Mouse (Mus musculus) urinary bladder, postnatal 4 days (tissue): ENCODE results near the gene Mfsd2b.

Experiments used
- DNase-seq, 2 experiments: peaks; one replicate each; pipeline ENCODE4 v3.0.0; 2021 to 2022; ENCODE audit warnings: low spot score in 2 of 2

The Mfsd2b gene

DNA sequence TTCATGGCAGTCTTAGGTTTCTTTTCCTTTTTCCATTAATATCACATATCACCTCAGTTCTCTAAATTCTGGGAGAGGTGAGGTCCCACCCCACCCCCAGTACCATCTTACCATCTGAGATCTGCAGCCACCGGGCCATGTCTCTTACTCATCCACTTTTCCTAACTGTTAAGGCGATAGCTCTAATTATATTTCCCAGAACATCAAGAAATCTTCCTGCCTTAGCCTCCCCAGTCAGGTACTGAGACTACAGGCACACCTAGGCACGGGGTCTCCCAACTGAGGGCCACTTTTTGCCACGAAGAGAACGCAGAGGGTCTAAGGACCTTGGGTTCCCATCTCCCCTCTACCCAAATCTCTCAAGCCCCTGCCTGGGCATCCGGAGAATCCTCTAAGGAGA is 628 bp downstream of the Mfsd2b start:
- no peak for DNase-seq

- DNase-seq = no peak
These were observed 1.1 kb downstream of the Mfsd2b start for GRCm38 (mm10) chr12:4872983-4873477.

GRCm38 (mm10) chr12:4872273-4872672 is 1.9 kb downstream of the Mfsd2b start:
- DNase-seq = no peak

DNA sequence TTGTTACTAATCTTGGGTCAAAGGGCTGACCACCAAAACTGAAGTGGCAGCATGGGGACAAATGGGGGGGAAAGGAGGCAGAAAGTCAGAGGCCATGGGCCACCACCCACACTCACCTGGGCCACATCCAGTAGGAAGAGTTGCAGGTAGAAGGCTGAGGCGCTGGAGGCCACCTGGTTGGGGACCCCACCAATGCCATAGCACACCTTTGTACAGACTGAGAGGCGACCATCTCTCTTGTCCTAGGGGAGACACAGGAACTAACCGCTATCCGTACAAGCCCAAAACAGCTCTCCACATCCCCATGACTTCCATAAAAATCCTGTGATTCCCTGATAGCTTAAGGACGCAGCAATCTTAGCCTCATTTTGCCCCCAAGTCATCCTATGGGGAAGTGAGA is 2.9 kb downstream of the Mfsd2b start:
- DNase-seq = no peak

- DNase-seq = no peak
These were observed 5.2 kb downstream of the Mfsd2b start for GRCm38 (mm10) chr12:4868924-4869323.

DNA sequence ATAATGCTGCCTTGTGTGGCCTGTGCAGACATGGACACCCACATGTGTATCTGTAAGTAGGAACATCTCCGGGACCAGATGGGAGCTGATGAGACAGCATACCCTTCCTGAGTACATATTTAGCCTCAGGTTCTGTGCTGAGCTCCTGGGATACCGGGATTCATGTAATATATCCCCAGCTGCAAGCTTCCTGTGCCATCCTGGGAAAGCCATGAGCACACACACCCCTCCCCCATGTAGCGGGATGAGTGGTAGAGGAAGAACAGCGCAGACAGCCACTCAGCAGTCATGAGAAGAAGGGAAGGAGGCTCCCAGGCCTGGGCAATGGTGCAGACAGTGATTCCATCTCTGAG is 9.8 kb downstream of the Mfsd2b start:
- no peak for DNase-seq

- DNase-seq = no peak
These were observed 10.4 kb downstream of the Mfsd2b start for GRCm38 (mm10) chr12:4863654-4864337.

- DNase-seq = no peak
These were observed 11.5 kb downstream of the Mfsd2b start for GRCm38 (mm10) chr12:4862672-4863071.

- DNase-seq = no peak
These were observed 14.8 kb downstream of the Mfsd2b start for GRCm38 (mm10) chr12:4859241-4859914.

DNA sequence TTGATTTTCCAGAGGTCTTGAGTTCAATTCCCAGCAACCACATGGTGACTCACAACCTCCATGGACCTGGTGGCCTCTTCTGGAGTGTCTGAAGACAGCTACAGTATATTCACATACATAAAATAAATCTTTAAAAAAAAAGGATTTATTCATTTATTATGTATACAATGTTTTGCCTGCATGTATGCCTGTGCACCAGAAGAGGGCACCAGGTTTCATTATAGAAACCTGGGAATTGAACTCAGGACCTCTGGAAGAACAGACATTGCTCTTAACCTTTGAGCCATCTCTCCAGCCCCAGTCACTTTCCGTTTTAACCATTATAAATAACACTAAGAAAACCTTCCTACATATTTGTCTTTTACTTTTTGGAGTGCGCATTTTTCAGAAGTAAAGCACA is 17.3 kb downstream of the Mfsd2b start:
- DNase-seq = no peak

GRCm38 (mm10) chr12:4856160-4856559 is 18.0 kb downstream of the Mfsd2b start:
- DNase-seq = no peak

- DNase-seq = no peak
These were observed 30.4 kb downstream of the Mfsd2b start for GRCm38 (mm10) chr12:4843741-4844140.

DNA sequence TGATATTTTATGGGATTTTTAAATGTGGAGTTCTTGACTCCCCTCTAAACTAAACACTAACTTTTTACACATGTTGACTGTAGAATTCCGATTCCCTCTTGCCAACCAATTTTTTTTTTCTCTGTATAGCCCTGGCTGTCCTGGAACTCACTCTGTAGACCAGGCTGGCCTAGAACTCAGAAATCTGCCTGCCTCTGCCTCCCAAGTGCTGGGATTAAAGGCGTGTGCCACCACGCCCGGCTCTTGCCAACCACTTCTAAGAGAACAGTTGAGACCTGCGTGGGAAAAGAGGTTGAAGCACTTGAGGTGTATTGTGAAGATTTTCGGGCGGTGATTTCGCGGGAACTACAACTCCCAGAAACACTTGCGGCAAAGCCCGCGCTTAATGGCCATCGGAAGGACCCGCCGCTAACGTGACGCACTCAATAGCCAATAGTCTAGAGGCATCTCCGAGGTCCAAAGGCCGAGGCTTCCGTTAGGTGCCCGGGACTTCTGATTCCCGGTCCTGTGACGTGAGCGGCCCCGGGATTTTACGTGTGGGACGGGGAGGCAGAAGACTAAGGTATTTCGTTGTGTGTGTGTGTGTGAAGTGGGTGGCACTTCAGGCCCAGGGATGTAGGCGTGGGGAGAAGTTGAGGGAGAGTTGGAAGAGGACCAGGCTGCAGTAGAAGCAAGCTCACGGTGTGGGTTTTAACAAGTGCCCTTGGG is 31.1 kb downstream of the Mfsd2b start, which contains the start of gene Wdcp:
TSS of gene Wdcp (plus strand) at position 414 of the 708 bp plus-strand sequence.
- DNase-seq = peak; percentile 82 to 85

DNA sequence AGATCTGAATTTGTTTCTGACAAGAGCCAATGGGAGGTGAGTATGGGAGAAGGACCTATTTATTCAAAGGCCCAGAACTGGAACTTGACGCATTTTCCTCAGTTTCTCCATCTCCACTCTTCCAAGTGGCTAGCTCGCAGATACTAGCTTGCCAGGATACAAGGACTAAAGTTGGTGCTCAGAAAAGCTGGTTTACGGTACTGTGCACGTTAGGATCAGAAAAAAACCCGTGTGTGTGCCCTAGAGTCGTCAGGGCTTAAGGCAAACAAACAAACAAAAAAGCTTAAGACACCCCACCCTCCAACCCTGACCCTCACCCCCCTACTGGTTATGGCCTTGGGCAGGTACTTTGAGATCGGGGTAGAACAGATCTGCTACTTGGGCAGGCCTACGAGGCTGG is 31.7 kb downstream of the Mfsd2b start:
- DNase-seq = no peak

DNA sequence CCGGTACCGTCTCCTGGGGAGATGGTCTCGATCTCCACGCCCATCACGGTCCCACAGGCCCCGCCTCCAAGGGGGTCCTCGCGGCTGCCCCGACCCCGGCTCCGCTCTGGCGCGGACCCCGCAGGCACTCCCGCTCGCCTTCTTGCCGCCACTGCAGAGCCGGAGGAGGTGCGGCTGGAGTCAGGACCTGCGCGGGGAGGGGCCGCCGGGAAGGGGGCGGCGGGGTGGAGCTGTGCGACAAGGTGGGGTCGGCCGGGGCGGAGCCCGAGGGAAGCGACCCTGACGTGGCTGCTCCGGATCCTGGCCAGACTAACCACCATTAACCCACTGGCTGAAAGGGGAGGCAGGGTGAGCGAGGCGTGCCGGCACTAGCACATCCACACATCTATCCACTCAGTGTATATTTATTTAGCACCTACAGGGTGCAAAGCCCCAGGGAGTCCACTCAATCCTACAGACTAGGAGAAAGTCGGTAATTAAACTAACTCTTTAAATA is 32.7 kb downstream of the Mfsd2b start, which contains the start of gene Fkbp1b:
TSS of gene Fkbp1b (minus strand) at position 200 of the 496 bp plus-strand sequence.
- DNase-seq = peak in 1 of 2 experiments; percentile 41

DNA sequence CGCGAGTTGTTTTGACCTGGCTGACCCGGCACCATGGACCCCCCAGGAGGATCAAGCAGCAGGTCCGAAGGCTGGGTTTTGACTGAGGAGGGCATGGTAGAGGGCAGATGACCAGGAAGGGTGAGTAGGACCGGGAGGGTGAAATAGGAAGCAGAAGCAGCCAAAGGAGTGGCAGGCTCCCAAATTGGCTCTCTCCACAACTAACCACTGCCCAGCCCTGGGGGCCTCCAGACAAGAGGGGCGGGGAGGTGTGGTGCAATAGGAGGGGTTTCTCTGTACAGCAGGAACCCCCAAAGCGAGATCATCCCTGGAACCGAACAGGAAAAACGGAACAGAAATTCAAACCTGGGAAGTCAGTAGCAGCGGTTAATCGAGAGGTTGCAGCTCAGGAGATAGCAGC is 33.4 kb downstream of the Mfsd2b start:
- DNase-seq = no peak

DNA sequence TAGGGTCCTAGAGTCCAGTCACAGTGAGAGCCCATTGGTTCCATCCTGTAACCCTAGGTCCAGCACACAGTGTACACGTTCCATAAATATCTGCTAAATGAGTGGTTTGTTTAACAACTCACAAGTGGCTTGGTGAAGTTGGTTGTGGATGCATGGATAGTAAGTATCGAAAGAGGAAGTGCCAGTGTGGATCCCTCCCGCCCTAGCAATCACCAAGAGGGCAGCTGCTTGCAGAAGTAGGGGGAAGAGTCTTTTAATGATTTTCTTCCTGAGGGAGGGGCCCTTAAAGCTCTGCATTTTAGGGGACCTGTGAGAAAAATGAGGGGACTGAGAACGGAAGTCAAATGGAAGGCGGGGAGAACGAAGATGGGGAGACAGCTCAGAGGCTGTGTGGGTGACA is 34.1 kb downstream of the Mfsd2b start:
- DNase-seq = no peak

DNA sequence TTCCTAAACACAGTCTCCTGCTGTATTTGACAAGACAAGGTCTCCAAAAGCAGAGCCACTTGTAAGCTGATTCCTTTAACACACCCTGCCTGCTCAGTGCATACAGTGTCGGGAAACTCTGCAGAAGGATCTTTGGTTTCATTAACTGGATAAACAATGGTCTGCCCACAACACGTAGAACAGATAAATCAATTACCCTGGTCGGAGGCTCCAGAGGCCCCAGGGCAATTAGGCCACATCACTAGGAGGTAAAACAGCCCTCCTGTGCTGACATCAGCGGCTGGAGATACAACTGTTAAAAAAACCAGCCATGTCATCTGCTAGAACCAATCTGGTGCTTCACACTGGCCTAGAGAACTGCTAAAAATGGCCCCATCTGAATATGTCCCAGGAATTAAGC is 37.2 kb downstream of the Mfsd2b start:
- DNase-seq = no peak

- peak in 1 of 2 experiments; percentile 29 for DNase-seq
These were observed 46.9 kb downstream of the Mfsd2b start for GRCm38 (mm10) chr12:4827256-4827655.

- peak; percentile 96 to 99 for DNase-seq
These were observed 56.6 kb downstream of the Mfsd2b start, which contains the start of gene Sf3b6 for GRCm38 (mm10) chr12:4817361-4818101. Sf3b6 (plus strand) TSS chr12:4817544.

DNA sequence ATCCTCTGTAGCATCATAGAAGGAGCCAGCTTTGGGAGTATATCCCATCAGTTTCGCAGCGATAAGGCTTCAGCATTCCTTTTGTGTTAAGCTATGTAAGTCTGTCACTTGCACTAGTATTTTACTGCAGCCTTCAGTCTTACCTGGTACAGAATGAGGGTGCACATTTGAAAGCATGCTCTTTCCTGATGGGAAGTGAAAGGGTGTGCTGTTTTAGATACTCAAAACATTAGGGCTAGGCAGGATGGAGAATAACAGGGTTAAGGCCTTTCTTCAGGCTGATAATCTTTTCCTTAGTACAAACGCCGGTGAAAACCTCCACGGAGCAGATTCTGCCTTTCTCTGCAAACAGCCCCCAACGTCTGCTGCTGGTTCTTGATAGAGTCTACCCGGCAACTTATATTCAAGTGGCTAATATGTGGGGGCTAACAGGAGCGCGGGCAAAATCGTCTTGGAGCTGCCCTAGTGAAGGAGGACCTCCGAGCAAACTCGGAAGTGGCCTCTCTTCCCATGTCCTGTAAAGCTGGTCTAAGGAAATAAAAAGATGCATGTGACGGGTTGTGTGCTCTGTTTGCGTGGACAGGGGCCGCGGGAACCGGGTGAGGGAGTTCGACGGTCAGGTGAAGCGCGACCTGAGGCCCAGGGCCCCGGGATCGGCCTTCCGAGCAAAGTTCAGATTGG is 57.3 kb downstream of the Mfsd2b start:
- DNase-seq = no peak
